Comparison of ENCODE assay signal across 23 mouse cellular contexts in genomic region chr12:56829945-56830344, GRCm38 (mm10).
DNase-seq lines count a peak whose midpoint lies in the region; ATAC-seq lines count a peak whose summit lies in the region.
"Had no signal": no experiment of that assay in that cellular context is flagged by ENCODE, and none has a peak within 500 bp of the region (broad histone marks: within the 10 kb centered on the region; RNA-seq: fewer than 3 reads in every experiment).

No protein-coding gene starts in this region.

- peaks cover 9% of the 10 kb centered on the region for H3K4me1 ChIP-seq in hindbrain, embryonic 12.5 days
- peaks cover 17% of the 10 kb centered on the region for H3K4me1 ChIP-seq in hindbrain, embryonic 10.5 days (replicated peaks)
- H3K4me1 ChIP-seq in midbrain, embryonic 11.5 days (ENCODE audit: control insufficient read depth, insufficient read depth, low read length), result peaks cover 8% of the 10 kb centered on the region; the same call in 1 of the 2 replicates
- H3K4me1 ChIP-seq in midbrain, embryonic 16.5 days (ENCODE audit: control insufficient read depth, insufficient read depth, low read length), result peaks cover 7% of the 10 kb centered on the region
- H3K4me1 ChIP-seq: heart, embryonic 13.5 days had no signal

- no peak for DNase-seq in hindbrain, embryonic 10.5 days (ENCODE audit: low spot score)
- no peak for DNase-seq in midbrain, embryonic 11.5 days (ENCODE audit: low spot score, missing footprints)
- DNase-seq in testis, postnatal 10 days (ENCODE audit: low spot score), result no peak
- DNase-seq in frontal cortex, postnatal 36 days (ENCODE audit: low spot score in 2 of 2), result no peak
- DNase-seq: adrenal gland, adult 2 months; adrenal gland, postnatal 14 days; B cell, adult 2 months; cerebellum, adult 11 months; cerebellum, adult 2 months; cerebellum, adult 9-11 months; cerebellum, postnatal 25 days; gastrocnemius, postnatal 25 days; heart, adult 18-20 months; heart, postnatal 14 days; heart, postnatal 4 days had no signal

- 74% methylated on average over 1 of the region's 1 CpGs for WGBS in hindbrain, embryonic 12.5 days
- WGBS in hindbrain, embryonic 10.5 days, result 80% methylated on average over 1 of the region's 1 CpGs
- 71% methylated on average over 1 of the region's 1 CpGs for WGBS in midbrain, embryonic 11.5 days
- 74% methylated on average over 1 of the region's 1 CpGs for WGBS in midbrain, embryonic 16.5 days

- no peaks in the 10 kb centered on the region; the same call in 1 of the 2 replicates for H3K27me3 ChIP-seq in hindbrain, embryonic 12.5 days
- H3K27me3 ChIP-seq in hindbrain, embryonic 10.5 days (ENCODE audit: insufficient read depth, poor library complexity, severe bottlenecking), result peaks cover 6% of the 10 kb centered on the region
- no peaks in the 10 kb centered on the region for H3K27me3 ChIP-seq in midbrain, embryonic 11.5 days (ENCODE audit: control insufficient read depth, insufficient read depth, low read length)
- H3K27me3 ChIP-seq in midbrain, embryonic 16.5 days (ENCODE audit: control insufficient read depth, insufficient read depth, low read depth, low read length), result no peaks in the 10 kb centered on the region
- H3K27me3 ChIP-seq: CH12.LX; embryonic facial prominence, embryonic 12.5 days; embryonic facial prominence, embryonic 15.5 days; heart, embryonic 13.5 days had no signal

- ATAC-seq in hindbrain, embryonic 12.5 days (ENCODE audit: low FRiP score), result peak; percentile 44; the same call in 1 of the 2 replicates
- peak; percentile 49; the same call in 1 of the 2 replicates for ATAC-seq in midbrain, embryonic 11.5 days (ENCODE audit: low FRiP score)
- 0 out of 2 replicates have a peak, but pooled peaks have one; percentile 39 for ATAC-seq in midbrain, embryonic 16.5 days

- H3K36me3 ChIP-seq in hindbrain, embryonic 12.5 days, result no peaks in the 10 kb centered on the region
- H3K36me3 ChIP-seq in hindbrain, embryonic 10.5 days, result no peaks in the 10 kb centered on the region
- no peaks in the 10 kb centered on the region for H3K36me3 ChIP-seq in midbrain, embryonic 11.5 days (ENCODE audit: control insufficient read depth, insufficient read depth, low read length)
- H3K36me3 ChIP-seq in midbrain, embryonic 16.5 days (ENCODE audit: control insufficient read depth, insufficient read depth, low read length), result no peaks in the 10 kb centered on the region
- H3K36me3 ChIP-seq: embryonic facial prominence, embryonic 12.5 days; embryonic facial prominence, embryonic 15.5 days; heart, embryonic 13.5 days had no signal

- H3K4me3 ChIP-seq in hindbrain, embryonic 12.5 days, result no peak overlapping the region
- H3K4me3 ChIP-seq in hindbrain, embryonic 10.5 days, result no peak overlapping the region
- no peak overlapping the region for H3K4me3 ChIP-seq in midbrain, embryonic 11.5 days (ENCODE audit: low read depth, low read length)
- no peak overlapping the region for H3K4me3 ChIP-seq in midbrain, embryonic 16.5 days (ENCODE audit: low read depth, low read length)
- H3K4me3 ChIP-seq: embryonic facial prominence, embryonic 12.5 days; heart, embryonic 13.5 days had no signal

- no peak overlapping the region for H3K27ac ChIP-seq in hindbrain, embryonic 12.5 days
- H3K27ac ChIP-seq in hindbrain, embryonic 10.5 days, result no peak overlapping the region
- no peak overlapping the region for H3K27ac ChIP-seq in midbrain, embryonic 11.5 days (ENCODE audit: low read depth, low read length)
- H3K27ac ChIP-seq in midbrain, embryonic 16.5 days (ENCODE audit: low read length), result no peak overlapping the region
- H3K27ac ChIP-seq: embryonic facial prominence, embryonic 15.5 days; heart, embryonic 13.5 days; hindbrain, embryonic 14.5 days had no signal

- no peak overlapping the region for H3K4me2 ChIP-seq in hindbrain, embryonic 12.5 days (replicated peaks)
- no peak overlapping the region for H3K4me2 ChIP-seq in midbrain, embryonic 11.5 days
- H3K4me2 ChIP-seq in midbrain, embryonic 16.5 days (ENCODE audit: low read length), result no peak overlapping the region
- H3K4me2 ChIP-seq: embryonic facial prominence, embryonic 15.5 days had no signal

- H3K9me3 ChIP-seq in hindbrain, embryonic 12.5 days (replicated peaks), result no peaks in the 10 kb centered on the region
- no peaks in the 10 kb centered on the region for H3K9me3 ChIP-seq in hindbrain, embryonic 10.5 days
- H3K9me3 ChIP-seq in midbrain, embryonic 11.5 days (ENCODE audit: control insufficient read depth, low read length), result no peaks in the 10 kb centered on the region
- H3K9me3 ChIP-seq in midbrain, embryonic 16.5 days (replicated peaks; ENCODE audit: control insufficient read depth, low read length, poor library complexity, severe bottlenecking), result no peaks in the 10 kb centered on the region
- H3K9me3 ChIP-seq: embryonic facial prominence, embryonic 12.5 days; embryonic facial prominence, embryonic 15.5 days; heart, embryonic 13.5 days had no signal

- H3K9ac ChIP-seq in hindbrain, embryonic 12.5 days, result no peak overlapping the region
- H3K9ac ChIP-seq in midbrain, embryonic 11.5 days (ENCODE audit: low read length), result no peak overlapping the region
- H3K9ac ChIP-seq in midbrain, embryonic 16.5 days (ENCODE audit: low read depth, low read length), result no peak overlapping the region
- H3K9ac ChIP-seq: embryonic facial prominence, embryonic 12.5 days; embryonic facial prominence, embryonic 15.5 days; forebrain, postnatal 0 days; heart, embryonic 13.5 days; hindbrain, embryonic 14.5 days had no signal
